Comparison of ENCODE assay signal across 22 mouse cellular contexts in the genomic region with DNA sequence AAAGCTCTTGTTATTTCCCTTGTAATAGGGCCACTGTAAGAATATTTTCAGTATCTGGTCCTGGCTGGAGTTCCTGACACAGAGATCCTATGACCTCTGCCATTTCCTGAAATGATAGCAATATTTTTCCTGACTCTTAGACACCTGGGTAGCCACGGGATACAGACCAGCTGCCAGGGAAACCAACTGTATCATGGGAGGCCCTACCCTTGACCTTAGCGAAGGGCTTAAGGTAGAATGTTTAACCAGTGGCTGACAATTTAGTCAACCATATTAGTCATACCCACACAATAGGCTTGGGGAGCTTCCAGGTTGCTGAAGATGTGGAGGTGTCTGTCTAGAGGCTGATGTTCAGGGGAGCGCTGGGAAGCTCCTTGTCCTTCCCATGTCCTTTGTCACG. TPM values are rescaled to one million over a fixed set of nuclear protein-coding genes. Genes with fewer than 3 reads are reported as not detected.
A peak's percentile ranks its signal among the peaks of the same experiment; 100 is the strongest.
DNase-seq lines count a peak whose midpoint lies in the region; ATAC-seq and TF ChIP-seq lines count a peak whose summit lies in the region.
"Had no signal": no experiment of that assay in that cellular context is flagged by ENCODE, and none has a peak within 500 bp of the region (broad histone marks: within the 10 kb centered on the region; RNA-seq: fewer than 3 reads in every experiment).

No protein-coding gene starts in this region.

- H3K9me3 ChIP-seq in kidney, postnatal 0 days (replicated peaks; ENCODE audit: low read length) = no peaks in the 10 kb centered on the region
- H3K9me3 ChIP-seq in stomach, postnatal 0 days (ENCODE audit: control insufficient read depth, low read length) = no peaks in the 10 kb centered on the region
- H3K9me3 ChIP-seq: embryonic facial prominence, embryonic 13.5 days; forebrain, embryonic 12.5 days; heart, embryonic 15.5 days had no signal

- 0 out of 2 replicates have a peak, but pooled peaks have one; percentile 68 for ATAC-seq in kidney, postnatal 0 days (replicated peaks; ENCODE audit: low FRiP score, low read depth)
- peak; percentile 68 for ATAC-seq in stomach, postnatal 0 days (ENCODE audit: low FRiP score, low TSS enrichment)
- ATAC-seq: forebrain, embryonic 16.5 days had no signal

- no peak for TF ChIP-seq CTCF in kidney, postnatal 0 days (IDR thresholded peaks at IDR 0.05; ENCODE audit: low read depth)
- no peak for TF ChIP-seq CTCF in stomach, postnatal 0 days (IDR thresholded peaks at IDR 0.05; ENCODE audit: low read depth)

- no peak for TF ChIP-seq EP300 in stomach, postnatal 0 days (optimal IDR thresholded peaks at IDR 0.05)

- no peak overlapping the region for H3K4me3 ChIP-seq in kidney, postnatal 0 days (replicated peaks; ENCODE audit: low read depth, low read length)
- no peak overlapping the region for H3K4me3 ChIP-seq in stomach, postnatal 0 days (ENCODE audit: low read depth, low read length)
- H3K4me3 ChIP-seq: embryonic facial prominence, embryonic 13.5 days; forebrain, embryonic 12.5 days; heart, adult 2 months; heart, embryonic 15.5 days had no signal

- peak; percentile 76 for DNase-seq in kidney, adult 11 months
- no peak for DNase-seq in kidney, postnatal 4 days
- DNase-seq in kidney, adult 9 months = peak; percentile 88
- DNase-seq in kidney, postnatal 10 days = no peak
- no peak for DNase-seq in kidney, postnatal 0 days (ENCODE audit: low spot score)
- peak; percentile 31 for DNase-seq in stomach, postnatal 0 days (ENCODE audit: low spot score)
- no peak for DNase-seq in right cerebral cortex, postnatal 10 days (ENCODE audit: low spot score in 2 of 2)
- DNase-seq in left cerebral cortex, postnatal 4 days = no peak
- DNase-seq: adrenal gland, adult 2 months; adrenal gland, postnatal 25 days; cerebellum, adult 18-20 months; cerebellum, adult 9-11 months; cerebellum, postnatal 36 days; gastrocnemius, postnatal 10 days; heart, adult 2 months; heart, postnatal 14 days had no signal

- no peak overlapping the region for H3K27ac ChIP-seq in kidney, postnatal 0 days
- no peak overlapping the region for H3K27ac ChIP-seq in stomach, postnatal 0 days (replicated peaks)
- H3K27ac ChIP-seq: embryonic facial prominence, embryonic 13.5 days; forebrain, embryonic 12.5 days; heart, adult 2 months; heart, embryonic 15.5 days had no signal

- intact Hi-C loops in left cerebral cortex, postnatal 4 days (cut with DNase I) = no loop called here

- no peaks in the 10 kb centered on the region for H3K4me1 ChIP-seq in kidney, postnatal 0 days (replicated peaks; ENCODE audit: insufficient read depth, low read length)
- H3K4me1 ChIP-seq in stomach, postnatal 0 days (replicated peaks; ENCODE audit: control insufficient read depth, insufficient read depth) = no peaks in the 10 kb centered on the region
- H3K4me1 ChIP-seq: forebrain, embryonic 12.5 days had no signal

- H3K27me3 ChIP-seq in kidney, postnatal 0 days (ENCODE audit: insufficient read depth, low read length) = no peaks in the 10 kb centered on the region
- no peaks in the 10 kb centered on the region for H3K27me3 ChIP-seq in stomach, postnatal 0 days (ENCODE audit: control insufficient read depth, insufficient read depth, low read length)
- H3K27me3 ChIP-seq: embryonic facial prominence, embryonic 13.5 days; forebrain, embryonic 12.5 days; heart, embryonic 15.5 days had no signal

- 59% methylated on average over 4 of the region's 4 CpGs for WGBS in kidney, postnatal 0 days
- 58% methylated on average over 4 of the region's 4 CpGs for WGBS in stomach, postnatal 0 days

- H3K4me2 ChIP-seq in kidney, postnatal 0 days (ENCODE audit: low read length) = no peak overlapping the region
- H3K4me2 ChIP-seq in stomach, postnatal 0 days (replicated peaks; ENCODE audit: low read depth) = no peak overlapping the region
- H3K4me2 ChIP-seq: embryonic facial prominence, embryonic 13.5 days; forebrain, embryonic 12.5 days; heart, embryonic 11.5 days; heart, embryonic 15.5 days had no signal

- no peak overlapping the region for H3K9ac ChIP-seq in kidney, postnatal 0 days (ENCODE audit: low read depth, low read length)
- no peak overlapping the region for H3K9ac ChIP-seq in stomach, postnatal 0 days (ENCODE audit: low read length)
- H3K9ac ChIP-seq: embryonic facial prominence, embryonic 13.5 days; forebrain, embryonic 12.5 days; heart, embryonic 15.5 days had no signal

- H3K36me3 ChIP-seq in kidney, postnatal 0 days (ENCODE audit: insufficient read depth, low read length) = no peaks in the 10 kb centered on the region
- H3K36me3 ChIP-seq in stomach, postnatal 0 days (ENCODE audit: control insufficient read depth, insufficient read depth, low read length) = no peaks in the 10 kb centered on the region
- H3K36me3 ChIP-seq: forebrain, embryonic 12.5 days had no signal

RNA-seq across cellular contexts. Expression of gene Fa2h, which starts 50.6 kb away (rescaled TPM):
- polyA plus RNA-seq in kidney, postnatal 0 days (2015; fragmentation: Nextera tagmentation; extraction: Ambion mirVana) = 5.0 and 5.4 TPM in 2 replicates
- polyA plus RNA-seq in stomach, postnatal 0 days (2015; fragmentation: Nextera tagmentation; extraction: Ambion mirVana) = 24.7 and 34.2 TPM in 2 replicates
- 1 to 10 TPM in 1 of 2 experiments, under 1 TPM in 1; 0.62 to 1.1 TPM for total RNA-seq in left cerebral cortex, postnatal 4 days (2021)
- polyA plus RNA-seq: forebrain, embryonic 12.5 days; forebrain, embryonic 16.5 days; heart, embryonic 15.5 days; hindbrain, embryonic 11.5 days had no signal

Comparison
In these comparisons a context has a peak if more than half of its experiments do, and no peak if none do; other contexts are left out.
1. DNase-seq: peak in kidney, adult 11 months (single experiment), kidney, adult 9 months (single experiment) and stomach, postnatal 0 days (single experiment); none in kidney, postnatal 4 days (0 of 2), kidney, postnatal 10 days (single experiment), kidney, postnatal 0 days (single experiment), right cerebral cortex, postnatal 10 days (0 of 2) and left cerebral cortex, postnatal 4 days (single experiment).